Mouse (Mus musculus) ES-E14 (cell line): ENCODE results near the gene Il15ra. TPM values are rescaled to one million over a fixed set of nuclear protein-coding genes. Genes with fewer than 3 reads are reported as not detected.

Experiments used
- DNase-seq: peaks from one replicate; pipeline ENCODE4 v3.0.0-alpha.2; 2013; ENCODE audit warnings: low read depth, low spot score
- H3K27ac ChIP-seq: 2 replicates; pipeline ENCODE4 v1.5.1; 2012; ENCODE audit warnings: low read depth, mild to moderate bottlenecking, low read length, moderate library complexity, mixed read lengths; ENCODE audit not compliant: poor library complexity, insufficient read depth, severe bottlenecking
- H3K36me3 ChIP-seq: 2 replicates; pipeline ENCODE4 v1.6.1; 2012; ENCODE audit warnings: mild to moderate bottlenecking, low read length, moderate library complexity, mixed read lengths; ENCODE audit not compliant: control insufficient read depth, poor library complexity, insufficient read depth, severe bottlenecking
- H3K4me1 ChIP-seq, 2 experiments: fragments of 150-350 bp in 1 of 2; sonication (generic) in 1 of 2; 2 replicates each; pipeline ENCODE4 v1.6.1; 2012; ENCODE audit warnings: low read length in 2 of 2, mild to moderate bottlenecking in 1 of 2, mixed read lengths in 1 of 2; ENCODE audit not compliant: control insufficient read depth in 2 of 2, insufficient read depth in 2 of 2, poor library complexity in 1 of 2
- H3K4me3 ChIP-seq, 2 experiments: fragments of 150-350 bp in 1 of 2; sonication (generic) in 1 of 2; 2 replicates each; pipeline ENCODE4 v1.5.1; 2012; ENCODE audit warnings: low read length in 2 of 2, low read depth in 1 of 2, mild to moderate bottlenecking in 1 of 2, mixed read lengths in 1 of 2; ENCODE audit not compliant: insufficient read depth in 1 of 2, poor library complexity in 1 of 2, severe bottlenecking in 1 of 2
- H3K9ac ChIP-seq: 2 replicates; pipeline ENCODE4 v1.6.1; 2012; ENCODE audit warnings: low read depth, mild to moderate bottlenecking, low read length, mixed read lengths; ENCODE audit not compliant: poor library complexity, insufficient read depth, severe bottlenecking
- H3K9me3 ChIP-seq: fragments of 150-350 bp; sonication (generic); 2 replicates; pipeline ENCODE4 v1.6.1; 2012; ENCODE audit warnings: low read depth, mild to moderate bottlenecking, low read length; ENCODE audit not compliant: control insufficient read depth, insufficient read depth
- CHD2 ChIP-seq: IDR thresholded peaks from 2 replicates; pipeline ENCODE4 v1.6.1; 2014; ENCODE audit warnings: mild to moderate bottlenecking, low read depth, low read length, inconsistent platforms
- HCFC1 ChIP-seq: IDR thresholded peaks from 2 replicates; pipeline ENCODE4 v1.6.1; 2012; ENCODE audit warnings: low read length, inconsistent platforms, borderline replicate concordance; ENCODE audit not compliant: insufficient read depth
- MAFK ChIP-seq: IDR thresholded peaks from 2 replicates; pipeline ENCODE4 v1.6.1; 2014; ENCODE audit warnings: mild to moderate bottlenecking, low read depth, low read length, inconsistent platforms; ENCODE audit not compliant: insufficient read depth
- ZC3H11A ChIP-seq: IDR thresholded peaks from 2 replicates; pipeline ENCODE4 v1.6.1; 2012; ENCODE audit warnings: low read depth, mild to moderate bottlenecking, inconsistent platforms, low read length, borderline replicate concordance
- ZNF384 ChIP-seq: IDR thresholded peaks from 2 replicates; pipeline ENCODE4 v1.6.1; 2012; ENCODE audit warnings: low read depth, low read length, inconsistent platforms
- in situ Hi-C, 2 experiments: fragments of 600-800 bp; cut with MboI; formaldehyde crosslinking; loops; one replicate each; pipeline ENCODE4 v1.15.1; 2025; ENCODE audit warnings: low sequenced_read_pairs in 2 of 2, inconsistent platforms in 1 of 2; ENCODE audit not compliant: unreplicated experiment in 2 of 2
- total RNA-seq: library from RNA; depleted of rRNA; stranded (reverse); fragments of 300-350 nt; gene quantifications from 2 replicates; pipeline ENCODE4 v1.2.3, GENCODE M21; 2012

Il15ra gene
- total RNA-seq, 1 experiment = 2.4 TPM

DNA sequence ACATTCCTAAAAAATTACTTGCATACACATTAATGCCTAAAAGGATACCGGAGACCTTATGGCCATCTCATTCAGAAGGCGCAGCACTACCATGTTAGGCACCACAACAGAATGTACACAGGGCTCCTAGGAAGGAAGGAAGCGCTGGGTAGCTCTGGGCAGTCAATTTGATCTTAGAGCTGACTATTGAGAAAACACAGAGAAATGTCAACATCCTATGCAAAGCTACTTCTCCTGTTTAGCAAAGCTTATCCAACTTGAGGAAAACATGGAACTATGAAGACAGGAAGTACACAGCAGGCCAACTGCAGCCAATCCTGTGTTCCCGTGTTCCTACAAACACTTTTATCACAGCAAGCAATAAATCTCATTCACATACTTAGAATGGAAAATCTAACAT is 66.6 kb downstream of the Il15ra start:
- Histone ChIP-seq H3K9ac (no peak overlapping the region), H3K9me3 (no peaks in the 10 kb centered on the region), H3K4me3 (no peak overlapping the region), H3K36me3 (no peaks in the 10 kb centered on the region; the same call in 1 of the 2 replicates), H3K4me1 (no peaks in the 10 kb centered on the region), H3K27ac (no peak overlapping the region)
- no peak for DNase-seq
- in situ Hi-C loops = no loop called here
- TF ChIP-seq HCFC1 (no peak), MAFK (no peak), CHD2 (no peak), ZNF384 (no peak), ZC3H11A (no peak)

DNA sequence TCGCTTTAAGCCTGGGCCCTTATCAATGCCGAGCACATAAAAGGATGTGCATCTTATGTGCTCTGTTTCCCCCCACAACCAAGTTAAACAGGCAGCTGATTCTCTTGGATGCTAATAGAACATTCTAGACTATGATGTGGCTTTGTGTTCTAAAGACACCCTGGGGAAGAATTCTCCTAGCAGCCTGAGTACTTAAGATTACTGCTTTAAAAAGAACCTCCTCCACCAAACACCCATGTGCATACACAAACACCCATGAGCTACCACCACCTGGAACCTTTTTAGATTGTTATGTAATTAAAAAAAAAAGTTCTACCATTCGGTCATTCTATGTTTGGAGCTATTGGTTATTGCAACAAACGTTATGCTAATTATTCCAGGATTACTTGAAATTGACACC is 67.3 kb downstream of the Il15ra start:
- Histone ChIP-seq H3K9ac (no peak overlapping the region), H3K4me3 (no peak overlapping the region), H3K27ac (no peak overlapping the region), H3K9me3 (no peaks in the 10 kb centered on the region), H3K4me1 (no peaks in the 10 kb centered on the region), H3K36me3 (no peaks in the 10 kb centered on the region)
- in situ Hi-C loops = no loop called here
- no peak for TF ChIP-seq MAFK
- no peak for TF ChIP-seq HCFC1
- no peak for TF ChIP-seq ZC3H11A
- TF ChIP-seq ZNF384 = no peak
- no peak for TF ChIP-seq CHD2
- DNase-seq = no peak

DNA sequence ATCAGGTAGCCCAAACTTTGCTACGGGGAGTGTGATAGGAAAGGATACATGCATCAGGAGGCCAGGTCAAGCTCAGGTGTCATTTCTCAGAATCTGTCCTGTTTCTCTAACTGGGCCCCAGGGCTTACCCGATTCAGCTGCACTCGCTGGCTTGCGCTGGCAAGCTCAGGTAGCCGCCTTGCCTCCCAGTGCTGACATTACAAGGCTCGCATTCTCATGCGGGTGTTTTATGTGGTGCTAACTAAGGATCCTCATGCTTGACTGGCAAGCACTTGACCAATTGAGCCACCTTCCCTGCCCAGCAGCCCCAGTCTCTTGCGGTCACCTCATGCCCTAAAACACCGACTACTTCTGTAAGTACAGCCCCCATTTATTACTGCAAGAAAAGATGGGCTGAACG is 69.3 kb downstream of the Il15ra start:
- H3K36me3 ChIP-seq = no peaks in the 10 kb centered on the region
- H3K9ac ChIP-seq = no peak overlapping the region
- TF ChIP-seq HCFC1 (no peak), ZNF384 (no peak), MAFK (no peak), CHD2 (no peak), ZC3H11A (no peak)
- H3K4me1 ChIP-seq = peaks cover 0 to 1% of the 10 kb centered on the region in 2 experiments; a peak in 1 of 4 replicates
- H3K27ac ChIP-seq = no peak overlapping the region
- in situ Hi-C loops = no loop called here
- DNase-seq = no peak
- H3K4me3 ChIP-seq = no peak overlapping the region
- H3K9me3 ChIP-seq = no peaks in the 10 kb centered on the region

DNA sequence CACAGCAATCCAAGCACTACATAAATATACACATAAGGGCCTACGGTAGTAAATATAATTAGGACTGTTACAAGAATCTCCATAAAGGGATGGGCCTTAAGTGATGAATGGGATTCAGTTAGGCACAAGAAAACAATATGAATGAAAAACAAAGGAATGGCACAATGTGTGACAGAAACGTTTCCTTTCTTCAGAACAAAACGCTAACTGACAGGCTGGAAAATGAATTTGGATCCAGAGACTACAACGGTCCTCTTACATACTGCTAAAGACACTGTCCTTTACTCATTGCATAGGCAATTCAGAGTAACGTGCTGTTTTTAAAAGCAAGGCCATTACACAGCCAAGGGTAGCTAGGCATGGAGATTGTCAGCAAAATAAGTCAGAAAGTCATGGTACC is 70.0 kb downstream of the Il15ra start:
- TF ChIP-seq ZNF384 (no peak), ZC3H11A (no peak), HCFC1 (no peak), MAFK (no peak), CHD2 (no peak)
- Histone ChIP-seq H3K27ac (no peak overlapping the region), H3K9me3 (no peaks in the 10 kb centered on the region), H3K9ac (no peak overlapping the region), H3K4me1 (peaks cover 0 to 5% of the 10 kb centered on the region in 2 experiments; a peak in 1 of 4 replicates), H3K4me3 (no peak overlapping the region), H3K36me3 (peaks cover 4% of the 10 kb centered on the region; the same call in 1 of the 2 replicates)
- DNase-seq = no peak
- in situ Hi-C loops = no loop called here
